Mouse (Mus musculus) CH12.LX (cell line): ENCODE measurements around the gene Washc1. TPM values are rescaled to one million over a fixed set of nuclear protein-coding genes. Genes with fewer than 3 reads are reported as not detected.

Experiments
- DNase-seq: peaks from one replicate; pipeline ENCODE4 v3.0.0-alpha.2; 2013; ENCODE audit errors: extremely low read depth
- H3K27ac ChIP-seq: 2 replicates; pipeline ENCODE4 v1.5.1; 2012; ENCODE audit warnings: low read depth, mild to moderate bottlenecking, control low read depth, moderate library complexity; ENCODE audit not compliant: insufficient read depth
- H3K27me3 ChIP-seq: replicated peaks from 2 replicates; pipeline ENCODE3; 2012; ENCODE audit warnings: inconsistent platforms
- H3K36me3 ChIP-seq, 2 experiments: replicated peaks in 1 of 2; 2 replicates each; pipeline versions ENCODE3 to v1.6.1; 2012; ENCODE audit warnings: inconsistent platforms in 1 of 2, low read length in 1 of 2, mild to moderate bottlenecking in 1 of 2, mixed read lengths in 1 of 2, moderate library complexity in 1 of 2; ENCODE audit not compliant: control insufficient read depth in 1 of 2, insufficient read depth in 1 of 2
- H3K4me1 ChIP-seq, 2 experiments: 2 replicates each; pipeline ENCODE4 v1.6.1; 2012; ENCODE audit warnings: inconsistent platforms in 1 of 2, moderate library complexity in 1 of 2; ENCODE audit not compliant: insufficient read depth in 2 of 2, control insufficient read depth in 1 of 2
- H3K4me2 ChIP-seq: 2 replicates; pipeline ENCODE4 v1.6.1; 2012; ENCODE audit warnings: low read depth, mild to moderate bottlenecking, control low read depth; ENCODE audit not compliant: poor library complexity, insufficient read depth, severe bottlenecking
- H3K4me3 ChIP-seq, 3 experiments: fragments of 150-350 bp in 1 of 3; sonication (generic) in 1 of 3; replicated peaks in 1 of 3; 2 replicates each; pipeline versions ENCODE3 to v1.5.1; 2011 to 2012; ENCODE audit warnings: low read depth in 2 of 3, low read length in 2 of 3, mild to moderate bottlenecking in 2 of 3, moderate library complexity in 2 of 3, control low read depth in 1 of 3, improper control_type of control experiment in 1 of 3, inconsistent platforms in 1 of 3, mixed read lengths in 1 of 3; ENCODE audit not compliant: poor library complexity in 1 of 3
- H3K79me2 ChIP-seq: replicated peaks from 2 replicates; pipeline ENCODE4 v1.6.1; 2012; ENCODE audit warnings: mild to moderate bottlenecking, moderate library complexity; ENCODE audit not compliant: control insufficient read depth, poor library complexity, insufficient read depth, severe bottlenecking; ENCODE audit errors: extremely low read depth
- H3K9ac ChIP-seq: 2 replicates; pipeline ENCODE4 v1.6.1; 2012; ENCODE audit warnings: low read depth, mild to moderate bottlenecking, control low read depth, moderate library complexity; ENCODE audit not compliant: insufficient read depth
- H3K9me3 ChIP-seq: replicated peaks from 2 replicates; pipeline ENCODE3; 2012; ENCODE audit warnings: low read length, inconsistent platforms, mixed read lengths
- BHLHE40 ChIP-seq: IDR thresholded peaks from 2 replicates; pipeline ENCODE4 v1.6.1; 2011; ENCODE audit warnings: mild to moderate bottlenecking, low read depth, low read length, improper control_type of control experiment
- CHD2 ChIP-seq: IDR thresholded peaks from 2 replicates; pipeline ENCODE4 v1.6.1; 2011; ENCODE audit warnings: low read length, improper control_type of control experiment
- CTCF ChIP-seq, 2 experiments: IDR thresholded peaks in 1 of 2; conservative IDR thresholded peaks in 1 of 2; 2 replicates each; pipeline ENCODE4 v1.5.1; 2011 to 2012; ENCODE audit warnings: low read depth in 2 of 2, low read length in 2 of 2, improper control_type of control experiment in 1 of 2, inconsistent platforms in 1 of 2, mild to moderate bottlenecking in 1 of 2, moderate library complexity in 1 of 2
- E2F4 ChIP-seq: IDR thresholded peaks from 2 replicates; pipeline ENCODE4 v1.6.1; 2011; ENCODE audit warnings: low read depth, low read length, improper control_type of control experiment; ENCODE audit not compliant: insufficient replicate concordance
- ELF1 ChIP-seq: IDR thresholded peaks from 2 replicates; pipeline ENCODE4 v1.6.1; 2014; ENCODE audit warnings: low read depth, mild to moderate bottlenecking, inconsistent platforms, low read length, improper control_type of control experiment
- ETS1 ChIP-seq: conservative IDR thresholded peaks from 2 replicates; pipeline ENCODE4 v1.6.1; 2012; ENCODE audit warnings: low read depth, mild to moderate bottlenecking, inconsistent platforms, low read length, improper control_type of control experiment, moderate library complexity
- GABPA ChIP-seq: IDR thresholded peaks from 2 replicates; pipeline ENCODE4 v1.6.1; 2012; ENCODE audit warnings: low read depth, low read length, improper control_type of control experiment, inconsistent platforms; ENCODE audit not compliant: insufficient replicate concordance
- HCFC1 ChIP-seq: IDR thresholded peaks from 2 replicates; pipeline ENCODE4 v1.6.1; 2012; ENCODE audit warnings: low read depth, mild to moderate bottlenecking, inconsistent platforms, low read length, improper control_type of control experiment
- IRF4 ChIP-seq: IDR thresholded peaks from 2 replicates; pipeline ENCODE4 v1.6.1; 2014; ENCODE audit warnings: low read depth, mild to moderate bottlenecking, inconsistent platforms, low read length, improper control_type of control experiment
- JUN ChIP-seq: IDR thresholded peaks from 2 replicates; pipeline ENCODE4 v1.6.1; 2011; ENCODE audit warnings: low read depth, mild to moderate bottlenecking, low read length, improper control_type of control experiment, moderate library complexity; ENCODE audit not compliant: insufficient read depth
- JUND ChIP-seq: conservative IDR thresholded peaks from 2 replicates; pipeline ENCODE4 v1.6.1; 2011; ENCODE audit warnings: low read depth, low read length, improper control_type of control experiment
- KAT2A ChIP-seq: IDR thresholded peaks from 2 replicates; pipeline ENCODE4 v1.6.1; 2012; ENCODE audit warnings: low read length, improper control_type of control experiment, inconsistent platforms; ENCODE audit not compliant: insufficient replicate concordance
- MAFK ChIP-seq: IDR thresholded peaks from 2 replicates; pipeline ENCODE4 v1.6.1; 2011; ENCODE audit warnings: low read length, improper control_type of control experiment; ENCODE audit not compliant: insufficient replicate concordance
- MAX ChIP-seq: IDR thresholded peaks from 2 replicates; pipeline ENCODE4 v1.6.1; 2011; ENCODE audit warnings: low read length, improper control_type of control experiment
- MAZ ChIP-seq: IDR thresholded peaks from 2 replicates; pipeline ENCODE4 v1.6.1; 2012; ENCODE audit warnings: low read depth, mild to moderate bottlenecking, inconsistent platforms, low read length, improper control_type of control experiment, moderate library complexity
- MEF2A ChIP-seq: IDR thresholded peaks from 2 replicates; pipeline ENCODE4 v1.6.1; 2014; ENCODE audit warnings: low read depth, mild to moderate bottlenecking, inconsistent platforms, low read length, improper control_type of control experiment, borderline replicate concordance
- MXI1 ChIP-seq: IDR thresholded peaks from 2 replicates; pipeline ENCODE4 v1.6.1; 2011; ENCODE audit warnings: mild to moderate bottlenecking, low read depth, low read length, improper control_type of control experiment
- MYC ChIP-seq: IDR thresholded peaks from 2 replicates; pipeline ENCODE4 v1.6.1; 2011; ENCODE audit warnings: low read depth, mild to moderate bottlenecking, improper control_type of control experiment, low read length
- NELFE ChIP-seq: IDR thresholded peaks from 2 replicates; pipeline ENCODE4 v1.6.1; 2011; ENCODE audit warnings: low read depth, low read length, improper control_type of control experiment
- NRF1 ChIP-seq: IDR thresholded peaks from 2 replicates; pipeline ENCODE4 v1.6.1; 2014; ENCODE audit warnings: low read depth, mild to moderate bottlenecking, inconsistent platforms, low read length, improper control_type of control experiment, moderate library complexity
- PAX5 ChIP-seq: IDR thresholded peaks from 2 replicates; pipeline ENCODE4 v1.6.1; 2012; ENCODE audit warnings: low read length, inconsistent platforms, mixed read lengths
- POLR2A ChIP-seq: IDR thresholded peaks from 2 replicates; pipeline ENCODE4 v1.6.1; 2011; ENCODE audit warnings: low read depth, mild to moderate bottlenecking, improper control_type of control experiment, low read length
- POLR2AphosphoS2 ChIP-seq: IDR thresholded peaks from 2 replicates; pipeline ENCODE4 v1.6.1; 2011; ENCODE audit warnings: low read depth, low read length, improper control_type of control experiment
- RAD21 ChIP-seq: IDR thresholded peaks from 2 replicates; pipeline ENCODE4 v1.6.1; 2011; ENCODE audit warnings: low read depth, mild to moderate bottlenecking, low read length, improper control_type of control experiment, moderate library complexity
- RCOR1 ChIP-seq: conservative IDR thresholded peaks from 2 replicates; pipeline ENCODE4 v1.6.1; 2012; ENCODE audit warnings: low read depth, mild to moderate bottlenecking, inconsistent platforms, low read length, improper control_type of control experiment
- SIN3A ChIP-seq: IDR thresholded peaks from 2 replicates; pipeline ENCODE4 v1.6.1; 2012; ENCODE audit warnings: low read length, improper control_type of control experiment, inconsistent platforms
- SMC3 ChIP-seq: IDR thresholded peaks from 2 replicates; pipeline ENCODE4 v1.6.1; 2011; ENCODE audit warnings: low read depth, low read length, improper control_type of control experiment
- TBP ChIP-seq: conservative IDR thresholded peaks from 2 replicates; pipeline ENCODE4 v1.6.1; 2011; ENCODE audit warnings: low read depth, low read length, improper control_type of control experiment
- TCF12 ChIP-seq: IDR thresholded peaks from 2 replicates; pipeline ENCODE4 v1.6.1; 2014; ENCODE audit warnings: low read depth, mild to moderate bottlenecking, inconsistent platforms, low read length, improper control_type of control experiment
- UBTF ChIP-seq: IDR thresholded peaks from 2 replicates; pipeline ENCODE4 v1.6.1; 2012; ENCODE audit warnings: low read depth, mild to moderate bottlenecking, inconsistent platforms, low read length, improper control_type of control experiment, moderate library complexity
- USF1 ChIP-seq: IDR thresholded peaks from 2 replicates; pipeline ENCODE4 v1.6.1; 2014; ENCODE audit warnings: low read depth, mild to moderate bottlenecking, inconsistent platforms, low read length, improper control_type of control experiment
- USF2 ChIP-seq: conservative IDR thresholded peaks from 2 replicates; pipeline ENCODE4 v1.6.1; 2011; ENCODE audit warnings: low read depth, low read length, improper control_type of control experiment
- ZC3H11A ChIP-seq: IDR thresholded peaks from 2 replicates; pipeline ENCODE4 v1.6.1; 2012; ENCODE audit warnings: low read depth, mild to moderate bottlenecking, inconsistent platforms, low read length, improper control_type of control experiment
- ZKSCAN1 ChIP-seq: IDR thresholded peaks from 2 replicates; pipeline ENCODE4 v1.6.1; 2012; ENCODE audit warnings: low read depth, inconsistent platforms, low read length, improper control_type of control experiment, borderline replicate concordance
- ZMIZ1 ChIP-seq: IDR thresholded peaks from 2 replicates; pipeline ENCODE4 v1.6.1; 2012; ENCODE audit warnings: low read depth, mild to moderate bottlenecking, inconsistent platforms, low read length, improper control_type of control experiment
- ZNF384 ChIP-seq: IDR thresholded peaks from 2 replicates; pipeline ENCODE4 v1.6.1; 2012; ENCODE audit warnings: low read depth, low read length, improper control_type of control experiment, inconsistent platforms
- dilution Hi-C: fragments of 300-500 bp; cut with MboI; formaldehyde crosslinking; loops from 2 replicates; pipeline ENCODE4 v1.14.3; 2020; ENCODE audit warnings: low sequenced_read_pairs; ENCODE audit not compliant: extremely low pct_unique_long_range_greater_than_20kb, extremely low pct_ligation_motif_present
- in situ Hi-C: fragments of 300-500 bp; cut with MboI; formaldehyde crosslinking; loops from 3 replicates; pipeline ENCODE4 v1.14.3; 2019; ENCODE audit warnings: low sequenced_read_pairs, low pct_ligation_motif_present, low pct_unique_long_range_greater_than_20kb, mixed read lengths
- polyA plus RNA-seq: library from polyadenylated mRNA; unstranded; fragments of >175 nt; gene quantifications from 2 replicates; pipeline ENCODE4 v1.2.1, GENCODE M21; 2012; ENCODE audit warnings: low read depth; ENCODE audit not compliant: insufficient read length
- total RNA-seq, 2 experiments: library from RNA; depleted of rRNA; stranded (reverse); fragments of 300-350 nt in 1 of 2; fragments of >200 nt in 1 of 2; gene quantifications; 2 replicates each; pipeline ENCODE4 v1.2.3; 2012 to 2014

Washc1 gene
- total RNA-seq (2012; rRNA removed) (18.3 and 20.3 TPM in 2 replicates), total RNA-seq (2014; rRNA removed) (16.4 and 16.5 TPM in 2 replicates), polyA plus RNA-seq (27.4 and 27.8 TPM in 2 replicates)

GRCm38 (mm10) chr17:66111402-66111959, at the start of gene Washc1:
Gene Washc1, plus strand, starts transcription at chr17:66111545.
- in situ Hi-C loops = loop anchor here (10.0 kb wide), 1 partner anchor 227 kb away; the partner anchor contains the start of gene Ralbp1
- dilution Hi-C loops = no loop called here
- peak; percentile 88 for DNase-seq

DNA sequence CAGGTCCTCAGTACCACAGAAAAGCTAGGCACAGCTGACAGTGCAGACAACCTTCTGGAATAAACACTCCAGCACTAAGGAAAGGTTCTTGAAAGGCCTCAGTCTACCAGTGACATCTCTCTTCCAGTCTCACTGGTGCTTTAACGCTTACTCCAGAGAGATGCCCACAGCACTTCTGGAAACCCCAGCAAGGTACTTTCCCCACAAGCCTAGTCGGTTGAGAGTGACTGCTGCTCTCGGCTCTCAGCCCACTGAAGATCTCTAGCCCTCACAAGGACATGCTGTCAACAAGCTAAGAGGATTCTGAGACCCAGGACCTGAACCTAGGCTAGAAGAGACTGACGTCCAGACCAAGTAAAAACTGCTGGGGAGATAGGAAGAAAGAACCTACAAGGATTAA, 46.2 kb upstream of the Washc1 start:
- Histone ChIP-seq H3K4me2 (peak overlapping the region; percentile 90), H3K4me3 (no peak overlapping the region), H3K36me3 (no peaks in the 10 kb centered on the region), H3K27me3 (no peaks in the 10 kb centered on the region), H3K27ac (peak overlapping the region; percentile 46; the same call in 1 of the 2 replicates), H3K4me1 (peaks cover 12 to 32% of the 10 kb centered on the region in 2 experiments), H3K9me3 (no peaks in the 10 kb centered on the region), H3K79me2 (peaks cover 31% of the 10 kb centered on the region), H3K9ac (peak overlapping the region; percentile 49; the same call in 1 of the 2 replicates)
- peak; percentile 42 for DNase-seq
- in situ Hi-C loops = no loop called here
- dilution Hi-C loops = no loop called here
- TF ChIP-seq ZKSCAN1 (no peak), USF1 (no peak), MXI1 (no peak), JUN (no peak), GABPA (no peak), USF2 (no peak), TBP (no peak), ZMIZ1 (no peak), MEF2A (no peak), E2F4 (no peak), ETS1 (no peak), MYC (no peak), SMC3 (no peak), JUND (no peak), MAZ (no peak), NELFE (no peak)

More at GRCm38 (mm10) chr17:66111402-66111959, at the start of gene Washc1:
- no peaks in the 10 kb centered on the region for H3K27me3 ChIP-seq
- H3K79me2 ChIP-seq = no peaks in the 10 kb centered on the region
- peak; percentile 82 for TF ChIP-seq POLR2A
- TF ChIP-seq GABPA = peak; percentile 10; the same call in 1 of the 2 replicates
- TF ChIP-seq ZKSCAN1 = no peak
- TF ChIP-seq SIN3A = peak; percentile 97
- TF ChIP-seq MYC = no peak
- TF ChIP-seq UBTF = no peak
- TF ChIP-seq CHD2 = peak; percentile 49
- TF ChIP-seq ZNF384 = no peak; the same call in 1 of the 2 replicates
- peak; percentile 68 for TF ChIP-seq NELFE
- TF ChIP-seq PAX5 = no peak
- peak; percentile 66 for TF ChIP-seq USF1
- TF ChIP-seq ETS1 = peak; percentile 20; the same call in 1 of the 2 replicates
- TF ChIP-seq USF2 = no peak
- peak; percentile 100 for TF ChIP-seq BHLHE40
- TF ChIP-seq MXI1 = peak; percentile 89
- TF ChIP-seq NRF1 = peak; percentile 34
- no peak for TF ChIP-seq ZC3H11A
- no peak for TF ChIP-seq SMC3
- TF ChIP-seq E2F4 = no peak
- TF ChIP-seq RAD21 = no peak
- peak; percentile 77; the same call in 1 of the 2 replicates for TF ChIP-seq MAZ
- TF ChIP-seq TCF12 = peak; percentile 74; the same call in 1 of the 2 replicates
- TF ChIP-seq TBP = no peak
- no peak for TF ChIP-seq JUND
- TF ChIP-seq IRF4 = peak; percentile 83
- TF ChIP-seq ELF1 = peak; percentile 98
- 0 out of 2 replicates have a peak, but pooled peaks have one; percentile 53 for TF ChIP-seq ZMIZ1
- TF ChIP-seq HCFC1 = peak; percentile 78
- 0 out of 2 replicates have a peak, but pooled peaks have one; percentile 35 for TF ChIP-seq KAT2A
- TF ChIP-seq CTCF (conservative IDR thresholded peaks at IDR 0.05 in 1 of 2, IDR thresholded peaks at IDR 0.05 in 1 of 2; ENCODE audit: low read depth in 2 of 2, low read length in 2 of 2) = no peak
- TF ChIP-seq RCOR1 = peak; percentile 77; the same call in 1 of the 2 replicates
- TF ChIP-seq MAX = peak; percentile 26; the same call in 1 of the 2 replicates
- 0 out of 2 replicates have a peak, but pooled peaks have one; percentile 61 for TF ChIP-seq POLR2AphosphoS2
- TF ChIP-seq MEF2A = peak; percentile 71; the same call in 1 of the 2 replicates
- no peak for TF ChIP-seq MAFK
- H3K4me2 ChIP-seq = peak within 1 kb of the TSS; percentile 92
- H3K4me1 ChIP-seq = peaks cover 13 to 47% of the 10 kb centered on the region in 2 experiments
- peaks cover 26 to 33% of the 10 kb centered on the region in 2 experiments for H3K36me3 ChIP-seq
- peak within 1 kb of the TSS; percentile 62 for H3K9ac ChIP-seq
- peak within 1 kb of the TSS; percentile 45; the same call in 1 of the 2 replicates for H3K27ac ChIP-seq
- H3K4me3 ChIP-seq = peak within 1 kb of the TSS; percentile 83 to 99 (median 93)
- no peaks in the 10 kb centered on the region for H3K9me3 ChIP-seq
